8 mouse cellular contexts compared by ENCODE assay signal in the genomic region with DNA sequence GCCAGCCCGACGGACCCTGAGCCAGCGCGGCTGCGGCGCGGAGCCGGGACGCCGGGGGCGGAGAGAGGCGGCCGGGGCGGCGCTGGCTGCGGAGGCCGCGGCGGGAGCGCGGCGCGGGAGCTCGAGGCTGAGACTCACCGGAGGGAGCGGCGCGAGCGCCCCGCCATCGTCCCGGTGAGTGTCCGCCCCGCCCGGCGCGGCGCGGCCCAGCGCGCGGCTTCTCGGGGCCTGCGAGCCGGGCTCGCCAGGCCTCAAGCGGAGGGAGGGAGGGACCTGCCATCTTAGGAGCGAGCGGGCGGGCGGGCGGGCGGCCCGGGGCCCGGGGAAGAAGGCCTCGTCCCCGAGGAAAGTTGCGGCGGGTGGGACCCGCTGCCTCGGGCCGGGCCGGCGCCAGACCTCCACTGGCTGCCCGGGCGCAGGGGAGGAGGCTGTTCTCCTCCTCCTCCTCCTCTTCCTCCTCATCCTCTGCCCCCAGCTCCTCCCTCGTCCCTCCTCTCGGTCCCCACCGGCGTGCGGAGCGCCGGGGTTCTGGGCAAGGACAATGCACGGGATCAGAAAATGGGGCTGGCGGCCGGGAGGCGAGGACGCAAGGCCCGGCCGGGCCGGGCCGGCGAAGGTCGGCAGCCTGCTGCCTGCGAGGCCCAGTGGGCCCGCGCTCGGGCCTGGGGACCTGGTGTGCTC. TPM values are rescaled to one million over a fixed set of nuclear protein-coding genes. Genes with fewer than 3 reads are reported as not detected.
DNase-seq lines count a peak whose midpoint lies in the region; ATAC-seq and TF ChIP-seq lines count a peak whose summit lies in the region.

No protein-coding gene starts in this region.

- peak; percentile 58 for DNase-seq in cerebellum, adult 11 months
- peak; percentile 66 for DNase-seq in embryonic facial prominence, embryonic 14.5 days (ENCODE audit: low spot score)
- DNase-seq in heart, adult 9 months (ENCODE audit: low spot score in 2 of 2) = peak; percentile 70 to 78
- peak; percentile 69 for DNase-seq in kidney, adult 9 months
- DNase-seq in liver, embryonic 11.5 days (ENCODE audit: low spot score) = peak; percentile 70
- DNase-seq in midbrain, postnatal 0 days (ENCODE audit: low spot score) = no peak
- DNase-seq in spleen, postnatal 36 days (ENCODE audit: low spot score in 2 of 2) = peak; percentile 63 to 65

- peaks cover 24% of the 10 kb centered on the region for H3K4me1 ChIP-seq in embryonic facial prominence, embryonic 14.5 days (ENCODE audit: control insufficient read depth, insufficient read depth, low read length)
- H3K4me1 ChIP-seq in liver, embryonic 11.5 days (replicated peaks; ENCODE audit: control insufficient read depth, insufficient read depth, low read length) = peaks cover 27% of the 10 kb centered on the region
- H3K4me1 ChIP-seq in midbrain, postnatal 0 days (ENCODE audit: insufficient read depth, low read length) = peaks cover 15% of the 10 kb centered on the region; the same call in 1 of the 2 replicates

- no peaks in the 10 kb centered on the region for H3K36me3 ChIP-seq in embryonic facial prominence, embryonic 14.5 days (ENCODE audit: control insufficient read depth, insufficient read depth, low read length)
- H3K36me3 ChIP-seq in liver, embryonic 11.5 days (ENCODE audit: control insufficient read depth, insufficient read depth, low read length) = no peaks in the 10 kb centered on the region
- H3K36me3 ChIP-seq in midbrain, postnatal 0 days (ENCODE audit: insufficient read depth, low read length) = no peaks in the 10 kb centered on the region

- peak overlapping the region; percentile 100 for H3K27ac ChIP-seq in embryonic facial prominence, embryonic 14.5 days (replicated peaks; ENCODE audit: low read depth, low read length)
- peak overlapping the region; percentile 100 for H3K27ac ChIP-seq in liver, embryonic 11.5 days (ENCODE audit: low read depth, low read length)
- H3K27ac ChIP-seq in midbrain, postnatal 0 days (ENCODE audit: low read depth, low read length) = peak overlapping the region; percentile 100

- 0% methylated on average over 16 of the region's 88 CpGs for WGBS in embryonic facial prominence, embryonic 14.5 days
- WGBS in liver, embryonic 11.5 days = under 1% methylated on average over 71 of the region's 88 CpGs
- WGBS in midbrain, postnatal 0 days = under 1% methylated on average over 38 of the region's 88 CpGs

- peak overlapping the region; percentile 99 for H3K9ac ChIP-seq in embryonic facial prominence, embryonic 14.5 days (ENCODE audit: low read depth, low read length)
- H3K9ac ChIP-seq in liver, embryonic 11.5 days (ENCODE audit: low read depth, low read length) = peak overlapping the region; percentile 99
- H3K9ac ChIP-seq in midbrain, postnatal 0 days (replicated peaks; ENCODE audit: low read length, poor library complexity, severe bottlenecking) = peak overlapping the region; percentile 99

- no peaks in the 10 kb centered on the region for H3K9me3 ChIP-seq in embryonic facial prominence, embryonic 14.5 days (ENCODE audit: control insufficient read depth, low read length)
- H3K9me3 ChIP-seq in liver, embryonic 11.5 days (ENCODE audit: control insufficient read depth, low read length) = no peaks in the 10 kb centered on the region
- no peaks in the 10 kb centered on the region for H3K9me3 ChIP-seq in midbrain, postnatal 0 days (ENCODE audit: low read length)

- TF ChIP-seq CTCF in midbrain, postnatal 0 days (IDR thresholded peaks at IDR 0.05) = no peak

- H3K4me2 ChIP-seq in embryonic facial prominence, embryonic 14.5 days (ENCODE audit: low read depth, low read length) = peak overlapping the region; percentile 68
- H3K4me2 ChIP-seq in liver, embryonic 11.5 days = peak overlapping the region; percentile 80
- peak overlapping the region; percentile 80 for H3K4me2 ChIP-seq in midbrain, postnatal 0 days (ENCODE audit: low read depth, low read length, poor library complexity, severe bottlenecking)

- peak overlapping the region; percentile 97 for H3K4me3 ChIP-seq in embryonic facial prominence, embryonic 14.5 days (ENCODE audit: low read depth, low read length)
- peak overlapping the region; percentile 99 for H3K4me3 ChIP-seq in liver, embryonic 11.5 days (ENCODE audit: low read depth, low read length)
- H3K4me3 ChIP-seq in midbrain, postnatal 0 days (ENCODE audit: low read depth, low read length) = peak overlapping the region; percentile 76

- no peaks in the 10 kb centered on the region for H3K27me3 ChIP-seq in embryonic facial prominence, embryonic 14.5 days (replicated peaks; ENCODE audit: control insufficient read depth, insufficient read depth, low read length)
- H3K27me3 ChIP-seq in liver, embryonic 11.5 days (replicated peaks; ENCODE audit: control insufficient read depth, insufficient read depth, low read length) = no peaks in the 10 kb centered on the region
- no peaks in the 10 kb centered on the region for H3K27me3 ChIP-seq in midbrain, postnatal 0 days (ENCODE audit: insufficient read depth, low read length)

- no peak for ATAC-seq in cerebellum, adult (ENCODE audit: insufficient number of reproducible peaks, low FRiP score, low TSS enrichment)
- 0 out of 2 replicates have a peak, but pooled peaks have one; percentile 7 for ATAC-seq in embryonic facial prominence, embryonic 14.5 days (ENCODE audit: low read depth)
- peak; percentile 35 for ATAC-seq in liver, embryonic 11.5 days (replicated peaks; ENCODE audit: low FRiP score)
- ATAC-seq in midbrain, postnatal 0 days (ENCODE audit: low FRiP score) = no peak

RNA-seq across cellular contexts. Expression of a gene that starts 0.7 kb away (rescaled TPM):
- 11.2 and 12.1 TPM in 2 replicates for polyA plus RNA-seq in embryonic facial prominence, embryonic 14.5 days (2014; fragmentation: Nextera tagmentation; extraction: Ambion mirVana)
- polyA plus RNA-seq in liver, embryonic 11.5 days (2014; fragmentation: Nextera tagmentation; extraction: Ambion mirVana) = 9.0 TPM in 2 replicates
- total RNA-seq in midbrain, postnatal 0 days (2014; rRNA removed) = 93.5 and 94.2 TPM in 2 replicates
- 11.7 and 13.7 TPM in 2 replicates for polyA plus RNA-seq in midbrain, postnatal 0 days (2015; fragmentation: Nextera tagmentation; extraction: Ambion mirVana)

RNA-seq across cellular contexts. Expression of a gene that starts 43.9 kb away (rescaled TPM):
- polyA plus RNA-seq in embryonic facial prominence, embryonic 14.5 days (2014; fragmentation: Nextera tagmentation; extraction: Ambion mirVana) = 54.9 and 56.6 TPM in 2 replicates
- polyA plus RNA-seq in liver, embryonic 11.5 days (2014; fragmentation: Nextera tagmentation; extraction: Ambion mirVana) = 37.3 and 39.3 TPM in 2 replicates
- 66.2 and 74.8 TPM in 2 replicates for total RNA-seq in midbrain, postnatal 0 days (2014; rRNA removed)
- 63.0 and 65.4 TPM in 2 replicates for polyA plus RNA-seq in midbrain, postnatal 0 days (2015; fragmentation: Nextera tagmentation; extraction: Ambion mirVana)

Comparison
In these comparisons a context has a peak if more than half of its experiments do, and no peak if none do; other contexts are left out.
1. ATAC-seq: peak in embryonic facial prominence, embryonic 14.5 days (single experiment) and liver, embryonic 11.5 days (single experiment); none in cerebellum, adult (single experiment) and midbrain, postnatal 0 days (single experiment).
2. Peak in every context shown above with its lines, with median percentiles within 50 percentile points of each other: H3K27ac ChIP-seq, H3K4me2 ChIP-seq, H3K4me3 ChIP-seq and H3K9ac ChIP-seq.